Mouse (Mus musculus): ENCODE results near the gene Zfp764.
"Not testable (repeated sequence)": the region's sequence is repeated elsewhere in the genome, so short reads cannot be mapped to it uniquely, and the experiment has no call there.

Gene Zfp764

GRCm38 (mm10) chr7:127406002-127406987 is at the start of gene Zfp764:
Gene Zfp764, minus strand, starts transcription at chr7:127406822.
- DNase-seq, result peak; percentile 95

DNA sequence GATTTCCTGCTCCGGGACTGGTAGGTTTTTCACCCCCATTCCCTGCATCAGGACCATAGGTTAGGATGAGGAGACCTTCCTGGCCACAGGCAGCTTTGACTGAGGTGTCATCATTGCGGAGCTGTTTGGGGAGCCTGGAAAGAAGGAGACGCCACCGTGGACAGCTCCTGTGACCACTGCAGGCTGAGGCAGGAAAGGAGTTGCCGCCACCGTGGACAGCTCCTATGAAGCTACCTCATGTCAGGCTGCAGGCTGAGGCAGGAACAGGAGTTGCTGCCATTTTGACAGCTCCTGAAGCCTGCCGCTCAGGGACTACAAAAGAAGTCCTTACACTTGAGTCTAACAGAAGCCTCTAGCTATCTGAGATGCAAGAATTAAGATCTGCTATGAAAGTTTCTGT is 48.3 kb upstream of the Zfp764 start:
- DNase-seq, result no peak

- DNase-seq, result no peak
These were observed 46.4 kb upstream of the Zfp764 start for GRCm38 (mm10) chr7:127453056-127453455.

GRCm38 (mm10) chr7:127449966-127450365 is 43.3 kb upstream of the Zfp764 start:
- no peak for DNase-seq

DNA sequence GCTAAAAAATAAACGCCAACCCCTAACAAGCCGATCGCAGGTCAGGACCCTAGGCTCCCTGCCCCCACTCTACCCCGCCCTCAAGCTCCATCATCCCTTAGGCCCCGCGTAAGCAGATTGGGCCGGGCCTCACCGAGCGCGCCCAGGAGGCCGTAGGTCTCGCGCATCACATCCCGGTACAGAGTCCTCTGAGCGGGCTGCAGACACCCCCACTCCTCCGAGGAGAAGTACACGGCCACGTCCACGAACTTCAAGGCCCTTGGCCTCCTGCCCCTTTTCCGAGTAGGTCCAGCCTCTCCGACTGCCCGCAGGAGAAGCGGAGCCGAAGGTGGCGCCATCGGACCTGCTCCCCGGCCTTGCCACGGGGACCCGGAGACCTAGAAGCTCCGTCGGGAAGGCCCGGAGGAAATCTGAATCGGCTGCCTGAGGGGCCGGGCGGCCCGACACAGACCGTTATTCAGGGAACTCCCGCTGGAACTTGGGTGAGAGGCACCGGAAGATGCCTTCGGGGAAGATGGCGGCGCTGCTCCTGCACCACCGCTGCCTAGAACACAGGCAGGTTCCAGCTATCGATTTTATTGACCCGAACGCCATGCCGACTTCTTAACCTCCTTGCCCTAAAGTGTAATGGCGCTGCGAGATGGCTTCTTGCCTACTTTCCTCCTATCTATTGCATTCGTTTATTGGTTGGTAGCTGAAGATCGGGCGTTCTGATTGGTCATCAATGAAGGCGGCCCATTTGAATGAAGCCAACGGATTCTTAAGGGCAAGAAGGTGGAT is 42.1 kb upstream of the Zfp764 start, which contains the start of gene Zfp689:
Gene Zfp689, minus strand, starts transcription at position 638 of the 780 bp plus-strand sequence.
- peak; percentile 97 for DNase-seq

DNA sequence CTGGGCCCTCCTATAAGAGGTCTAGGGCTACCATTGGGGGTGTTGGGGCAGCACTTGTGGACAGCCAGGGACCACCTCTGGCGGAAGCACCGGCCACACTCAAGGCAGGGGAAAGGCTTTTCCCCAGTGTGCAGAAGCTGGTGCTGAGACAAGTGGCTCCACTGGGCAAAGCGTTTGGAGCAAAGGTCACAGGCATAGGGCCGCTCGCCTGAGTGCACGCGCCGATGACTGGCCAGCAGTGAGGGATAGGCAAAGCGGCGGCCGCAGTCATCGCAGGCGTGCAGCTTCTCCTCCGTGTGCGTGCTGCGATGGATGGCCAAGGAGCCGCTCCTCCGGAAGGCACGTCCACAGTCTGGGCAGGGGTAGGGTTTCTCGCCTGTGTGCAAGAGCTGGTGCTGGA is 37.4 kb upstream of the Zfp764 start:
- DNase-seq, result no peak

- DNase-seq, result peak; percentile 19
These were observed 31.1 kb upstream of the Zfp764 start for GRCm38 (mm10) chr7:127437724-127438123.

DNA sequence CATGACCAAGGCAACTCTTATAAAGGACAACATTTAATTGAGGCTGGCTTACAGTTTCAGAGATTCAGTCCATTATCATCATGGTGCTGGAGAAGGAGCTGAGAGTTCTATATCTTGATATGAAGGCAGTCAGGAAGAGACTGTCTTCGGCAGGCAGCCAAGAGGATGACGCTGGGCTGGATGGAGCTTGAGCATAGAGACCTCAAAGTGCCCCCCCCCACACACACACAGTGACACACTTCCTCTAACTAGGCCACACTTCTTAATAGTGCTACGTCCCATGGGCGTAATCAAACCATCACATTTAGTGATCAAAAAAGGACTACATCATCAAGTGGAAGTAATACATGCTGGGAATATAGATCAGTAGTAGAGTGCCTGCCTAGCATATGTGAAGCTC is 28.6 kb upstream of the Zfp764 start:
- no peak for DNase-seq

DNA sequence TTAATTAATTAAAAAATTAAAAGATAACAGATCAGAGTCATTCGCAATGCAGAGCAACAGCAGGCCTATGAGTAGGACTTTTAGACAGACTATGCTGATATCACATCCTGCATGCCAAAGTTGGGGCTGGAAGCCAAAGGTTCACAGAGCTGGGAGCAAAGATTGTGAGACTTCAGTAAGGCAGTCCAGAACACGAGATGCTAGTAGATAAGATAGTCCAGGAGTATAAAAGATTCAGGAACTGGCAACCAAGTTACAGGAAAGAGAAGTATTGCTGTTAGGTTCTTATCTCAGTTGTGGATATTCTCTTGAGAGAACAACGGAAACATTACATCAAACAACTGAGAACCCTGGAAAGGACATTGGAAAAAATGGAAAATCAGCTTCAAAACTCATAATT is 19.7 kb upstream of the Zfp764 start:
- peak; percentile 21 for DNase-seq

DNA sequence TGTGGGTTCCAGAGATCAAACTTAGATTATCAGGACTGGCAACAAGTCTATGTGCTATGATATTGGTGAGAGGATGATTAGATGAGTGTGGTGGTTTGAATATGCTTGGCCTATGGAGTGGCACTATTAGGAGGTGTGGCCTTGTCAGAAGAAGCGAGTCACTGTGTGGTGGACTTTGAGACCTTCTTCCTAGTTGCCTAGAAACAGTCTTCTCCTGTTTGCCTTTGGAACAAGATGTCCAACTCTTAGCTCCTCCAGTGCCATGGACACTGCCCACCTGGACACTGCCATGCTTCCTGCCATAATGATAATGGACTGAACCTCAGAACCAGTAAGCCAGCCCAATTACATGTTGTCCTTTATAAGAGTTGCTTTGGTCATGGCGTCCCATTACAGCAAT is 19.3 kb upstream of the Zfp764 start:
- DNase-seq, result no peak

GRCm38 (mm10) chr7:127425291-127425690 is 18.7 kb upstream of the Zfp764 start:
- no peak for DNase-seq

GRCm38 (mm10) chr7:127422247-127422646 is 15.6 kb upstream of the Zfp764 start:
- DNase-seq, result peak; percentile 39

DNA sequence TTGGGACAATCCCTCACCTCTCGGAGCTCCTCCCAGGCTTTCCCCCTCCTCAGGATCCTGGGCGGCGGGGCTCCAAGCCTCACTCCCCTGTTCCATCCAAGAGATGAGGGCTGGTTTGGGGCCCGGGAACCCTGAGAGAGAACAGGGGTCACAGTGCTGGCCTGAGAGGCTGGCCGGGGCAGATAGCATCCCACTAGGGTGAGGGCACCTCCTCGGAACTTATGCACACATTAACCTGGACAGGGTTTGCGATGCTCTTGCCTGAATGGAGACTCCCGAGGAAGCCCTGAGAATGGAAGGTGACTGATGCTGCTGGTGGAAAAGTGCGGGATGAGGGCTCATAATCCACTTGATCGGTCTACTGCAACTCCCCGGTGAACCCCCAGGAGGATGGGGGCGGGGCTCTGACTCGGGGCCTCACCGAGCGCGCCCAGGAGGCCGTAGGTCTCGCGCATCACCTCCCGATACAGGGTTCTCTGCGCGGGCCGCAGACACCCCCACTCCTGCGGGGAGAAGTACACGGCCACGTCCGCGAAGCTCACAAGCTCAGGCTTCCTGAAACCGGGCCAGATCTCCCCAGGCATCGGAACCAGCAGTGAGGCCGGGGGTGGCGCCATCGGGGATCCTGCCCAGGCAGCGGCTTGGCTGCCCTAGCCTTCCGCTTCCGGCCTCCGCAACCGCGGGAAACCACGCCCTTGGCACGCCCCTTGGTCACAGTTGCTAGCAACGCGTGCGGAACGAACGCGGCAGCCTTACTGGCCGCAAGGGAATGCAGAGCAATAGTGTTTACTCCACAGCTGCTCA is 15.0 kb upstream of the Zfp764 start, which contains the start of gene Zfp688:
Gene Zfp688, minus strand, starts transcription at position 681 of the 804 bp plus-strand sequence.
- DNase-seq, result peak; percentile 98

GRCm38 (mm10) chr7:127411418-127411817 is 4.8 kb upstream of the Zfp764 start:
- DNase-seq, result no peak

DNA sequence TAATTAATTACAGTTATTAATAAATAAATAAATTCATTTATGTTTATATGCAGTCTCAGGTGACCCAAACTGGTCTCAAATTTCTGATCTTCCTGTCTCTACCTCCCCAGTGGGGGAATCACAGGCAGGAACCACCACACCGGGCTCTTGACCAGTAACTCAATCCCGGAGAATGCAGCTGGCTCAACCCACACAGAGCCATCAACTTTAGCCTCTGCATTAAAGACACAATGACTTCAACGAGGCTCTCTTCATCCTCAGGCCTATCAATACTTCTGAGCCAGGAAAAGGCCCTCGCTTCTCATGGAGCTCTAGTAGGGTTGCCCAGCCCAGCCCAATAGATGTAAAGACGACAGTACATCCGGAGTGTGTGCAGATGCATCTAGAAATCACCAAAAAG is 2.5 kb downstream of the Zfp764 start:
- not testable (repeated sequence) for DNase-seq

DNA sequence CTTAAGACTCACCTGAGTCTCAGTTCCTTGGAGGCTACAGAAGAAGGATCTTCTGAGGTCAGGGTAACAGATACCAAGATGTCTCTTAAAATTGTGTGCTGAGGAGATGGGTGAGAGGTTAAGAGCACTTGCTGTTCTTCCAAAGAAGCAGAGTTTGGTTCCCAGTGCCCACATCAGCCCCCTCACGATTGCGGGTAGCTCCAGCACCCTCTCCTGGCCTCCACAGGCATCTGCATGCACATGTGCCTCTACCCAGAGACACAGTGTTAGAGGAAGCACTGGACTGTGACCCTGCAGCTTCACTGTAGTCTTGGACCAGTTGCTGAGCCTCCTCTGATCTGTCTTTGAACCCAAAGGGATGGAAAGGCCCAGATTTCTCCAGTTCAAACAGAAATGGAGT is 3.6 kb downstream of the Zfp764 start:
- DNase-seq, result no peak

GRCm38 (mm10) chr7:127400355-127400754 is 6.3 kb downstream of the Zfp764 start:
- DNase-seq, result no peak

DNA sequence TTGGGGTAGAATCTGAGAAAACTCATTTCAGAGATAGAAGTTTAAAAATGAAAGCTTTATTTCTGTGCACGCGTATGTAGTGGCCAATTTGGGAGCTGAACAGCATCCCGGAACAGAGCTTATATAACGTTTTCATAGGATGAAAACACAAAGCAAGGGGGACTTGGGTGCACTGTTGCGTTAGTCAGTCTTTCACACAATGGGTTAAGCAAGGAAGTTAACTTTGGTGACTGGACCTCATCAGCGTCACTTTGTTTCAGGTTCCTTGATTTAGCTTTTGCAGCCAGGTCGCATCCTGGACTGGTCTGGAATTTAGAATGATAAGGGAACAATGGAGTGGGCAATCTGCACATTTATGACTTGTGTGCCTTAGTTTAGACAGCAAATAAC is 12.7 kb downstream of the Zfp764 start:
- DNase-seq, result no peak

GRCm38 (mm10) chr7:127393157-127393943 is 13.3 kb downstream of the Zfp764 start, which contains the start of gene E430018J23Rik:
Gene E430018J23Rik, minus strand, starts transcription at chr7:127393629.
- DNase-seq, result peak; percentile 99

GRCm38 (mm10) chr7:127392251-127392824 is 14.3 kb downstream of the Zfp764 start:
- no peak for DNase-seq

DNA sequence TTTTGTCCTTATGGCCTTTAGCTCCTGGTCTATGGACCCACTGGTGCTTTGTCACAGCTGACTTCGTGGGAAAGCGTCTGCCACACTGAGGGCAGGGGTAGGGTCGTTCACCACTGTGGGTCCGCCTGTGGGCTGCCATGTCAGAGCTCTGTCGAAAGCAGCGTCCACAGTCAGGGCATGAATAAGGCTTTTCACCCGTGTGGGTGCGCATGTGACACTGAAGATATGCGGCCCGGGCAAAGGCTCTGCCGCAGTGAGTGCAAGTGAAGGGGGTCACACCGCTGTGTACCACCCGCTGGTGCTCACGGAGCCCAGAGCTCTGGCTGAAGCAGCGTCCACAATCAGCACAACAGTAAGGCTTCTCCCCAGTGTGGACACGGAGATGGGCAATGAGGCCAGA is 15.1 kb downstream of the Zfp764 start:
- DNase-seq, result no peak
